Mouse (Mus musculus): ENCODE data around the gene Cxcl13. TPM values are rescaled to one million over a fixed set of nuclear protein-coding genes. Genes with fewer than 3 reads are reported as not detected.
"Not testable (repeated sequence)": the region's sequence is repeated elsewhere in the genome, so short reads cannot be mapped to it uniquely, and the experiment has no call there.

Cxcl13 gene
- polyA plus RNA-seq, 1 experiment from 2014 or later = 0.20 TPM

- H3K36me3 ChIP-seq = no peaks in the 10 kb centered on the region
- no peak overlapping the region for H3K4me3 ChIP-seq
- no peak overlapping the region for H3K27ac ChIP-seq
- DNase-seq (ENCODE audit: low spot score) = no peak
- H3K27me3 ChIP-seq (ENCODE audit: low read depth, poor library complexity, severe bottlenecking) = no peaks in the 10 kb centered on the region
- no peaks in the 10 kb centered on the region for H3K9me3 ChIP-seq (replicated peaks)
- H3K4me1 ChIP-seq = 0 out of 2 replicates have a peak, but pooled peaks cover 3% of the 10 kb centered on the region
- 75% methylated on average over 2 of the region's 2 CpGs for WGBS
These were observed 10.4 kb upstream of the Cxcl13 start for GRCm38 (mm10) chr5:95946344-95946743.

DNA sequence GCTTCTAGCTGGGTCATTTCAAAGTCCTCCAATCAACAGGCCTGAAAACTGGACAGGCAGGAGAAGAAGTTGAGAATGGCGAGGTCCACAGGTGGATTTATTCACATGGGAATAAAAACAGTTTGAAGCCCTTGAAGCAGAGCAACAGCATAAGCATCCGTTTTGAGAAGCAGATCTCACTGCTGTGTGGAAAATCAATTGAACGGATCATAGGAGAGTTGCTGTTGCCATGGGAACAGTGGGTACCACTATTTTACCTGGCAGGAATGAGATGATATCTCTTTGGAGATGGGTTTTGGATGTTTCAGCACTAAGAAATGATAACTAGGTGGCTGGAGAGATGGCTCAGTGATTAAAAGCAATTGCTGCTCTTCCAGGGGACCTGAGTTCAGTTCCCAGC, 8.1 kb upstream of the Cxcl13 start:
- DNase-seq (ENCODE audit: low spot score) = no peak
- Histone ChIP-seq H3K4me3 (no peak overlapping the region), H3K27me3 (ENCODE audit: low read depth, poor library complexity, severe bottlenecking) (no peaks in the 10 kb centered on the region), H3K4me1 (no peaks in the 10 kb centered on the region), H3K27ac (no peak overlapping the region), H3K9me3 (replicated peaks) (no peaks in the 10 kb centered on the region), H3K36me3 (no peaks in the 10 kb centered on the region)
- 84% methylated on average over 3 of the region's 3 CpGs for WGBS

DNA sequence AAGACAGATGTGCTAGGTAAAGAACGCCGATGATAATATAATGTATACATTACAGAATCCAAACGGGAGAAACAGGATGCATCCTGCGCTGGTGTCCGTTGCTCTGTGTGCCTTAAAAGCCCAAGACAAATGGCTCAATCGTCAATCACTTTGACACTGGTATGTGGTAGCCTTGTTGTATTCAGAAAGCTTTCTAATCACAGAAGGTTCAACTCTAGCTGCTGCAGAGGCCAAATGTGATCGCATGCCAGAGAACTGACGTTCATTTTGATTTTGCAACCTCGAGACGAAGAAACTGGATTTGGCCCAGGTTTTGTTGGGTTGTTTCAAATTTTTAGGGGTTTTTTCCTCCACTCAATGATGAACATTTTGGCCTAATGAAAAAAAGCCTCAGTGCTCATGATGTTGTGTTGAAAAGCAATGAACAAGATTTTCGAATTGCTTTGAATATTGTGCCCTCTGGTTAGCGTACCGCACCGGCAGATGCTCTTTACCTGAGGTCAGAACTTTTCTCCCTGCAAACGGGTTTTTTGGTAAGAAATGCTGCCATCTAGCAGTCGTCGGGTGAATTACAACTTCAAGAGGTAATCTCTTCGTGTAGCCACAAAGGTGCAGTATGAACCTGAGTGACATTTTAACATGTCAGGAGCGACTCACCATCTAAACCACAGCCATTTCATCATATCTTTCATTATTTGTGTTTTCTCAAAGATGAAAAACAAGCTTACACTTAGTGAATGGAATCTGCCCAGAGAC, 6.6 kb upstream of the Cxcl13 start:
- no peaks in the 10 kb centered on the region for H3K36me3 ChIP-seq

DNA sequence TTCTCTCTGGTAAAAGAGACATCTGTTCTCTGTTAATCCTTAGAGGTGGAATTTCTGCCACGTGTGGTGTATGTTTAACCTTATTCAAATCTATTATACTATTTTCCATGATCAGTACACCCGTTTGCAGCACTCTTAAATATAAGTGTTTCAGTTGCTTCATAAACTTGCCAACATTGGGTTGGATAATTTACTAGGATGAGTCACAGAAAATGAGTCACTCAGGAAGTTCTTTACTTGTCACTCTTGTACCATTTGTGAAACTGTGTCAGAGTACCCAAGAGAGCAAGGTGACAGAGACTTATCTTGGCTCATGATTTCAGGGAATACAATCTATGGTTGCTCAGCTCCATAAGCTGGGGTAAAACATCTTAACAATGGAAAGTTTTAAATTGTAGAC, 8.2 kb downstream of the Cxcl13 start:
- no peaks in the 10 kb centered on the region for H3K27me3 ChIP-seq (ENCODE audit: low read depth, poor library complexity, severe bottlenecking)
- H3K27ac ChIP-seq = no peak overlapping the region
- H3K9me3 ChIP-seq (replicated peaks) = no peaks in the 10 kb centered on the region
- no peaks in the 10 kb centered on the region for H3K36me3 ChIP-seq
- H3K4me3 ChIP-seq = no peak overlapping the region
- 66% methylated on average over 2 of the region's 2 CpGs for WGBS
- no peak for DNase-seq (ENCODE audit: low spot score)
- H3K4me1 ChIP-seq = no peaks in the 10 kb centered on the region

More for the DNA sequence above, 6.6 kb upstream of the Cxcl13 start:
- peak; percentile 65 for DNase-seq (ENCODE audit: low spot score)
- WGBS = 29% methylated on average over 19 of the region's 19 CpGs
- Histone ChIP-seq H3K4me3 (no peak overlapping the region), H3K27ac (no peak overlapping the region), H3K9me3 (replicated peaks) (no peaks in the 10 kb centered on the region), H3K27me3 (ENCODE audit: low read depth, poor library complexity, severe bottlenecking) (no peaks in the 10 kb centered on the region), H3K4me1 (no peaks in the 10 kb centered on the region)

DNA sequence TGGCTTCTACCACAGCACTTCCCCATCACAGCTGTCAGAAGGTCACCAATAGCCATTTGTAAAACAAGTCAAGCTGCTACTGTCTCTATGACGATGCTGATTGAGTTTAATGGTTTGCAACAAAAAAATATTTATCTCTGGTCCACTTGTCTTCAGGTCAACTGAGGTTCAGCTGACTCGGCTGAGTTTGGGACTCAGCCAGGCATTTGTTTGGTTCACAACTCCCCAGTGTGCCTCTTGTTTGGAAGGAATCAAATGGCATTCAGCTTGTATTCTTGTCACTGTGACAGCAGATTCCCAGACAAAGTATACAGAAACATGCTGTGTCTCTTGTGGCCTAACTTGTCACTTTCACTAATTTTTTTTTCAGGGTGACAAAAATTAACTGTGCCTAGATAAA, 9.9 kb downstream of the Cxcl13 start:
- DNase-seq (ENCODE audit: low spot score) = no peak
- Histone ChIP-seq H3K4me1 (no peaks in the 10 kb centered on the region), H3K27me3 (ENCODE audit: low read depth, poor library complexity, severe bottlenecking) (no peaks in the 10 kb centered on the region), H3K4me3 (no peak overlapping the region), H3K9me3 (replicated peaks) (no peaks in the 10 kb centered on the region), H3K36me3 (no peaks in the 10 kb centered on the region), H3K27ac (no peak overlapping the region)
- 74% methylated on average over 2 of the region's 2 CpGs for WGBS

DNA sequence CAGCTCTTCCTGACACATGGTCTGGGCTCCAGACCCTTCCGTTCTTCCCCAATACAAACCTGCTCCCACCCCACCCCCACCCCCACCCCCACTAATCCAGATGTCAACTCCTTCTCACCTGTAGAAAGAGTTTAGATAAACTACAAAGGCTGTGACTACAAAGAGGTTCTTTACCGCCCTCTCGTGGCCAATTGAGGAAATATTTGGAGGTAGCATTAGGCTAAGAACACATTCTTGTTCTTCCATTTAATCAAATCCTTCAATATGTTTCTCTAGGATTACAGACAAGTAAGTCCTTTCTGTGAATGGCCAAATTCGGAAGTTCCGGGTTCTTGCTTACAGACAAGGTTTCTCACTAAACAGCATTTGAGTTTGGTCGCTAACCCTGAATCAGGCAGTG, 14.1 kb downstream of the Cxcl13 start:
- 35% methylated on average over 6 of the region's 6 CpGs for WGBS
- H3K27ac ChIP-seq = no peak overlapping the region
- H3K27me3 ChIP-seq (ENCODE audit: low read depth, poor library complexity, severe bottlenecking) = peaks cover 4% of the 10 kb centered on the region; the same call in 1 of the 2 replicates
- no peaks in the 10 kb centered on the region for H3K4me1 ChIP-seq
- no peaks in the 10 kb centered on the region for H3K9me3 ChIP-seq (replicated peaks)
- peak; percentile 59 for DNase-seq (ENCODE audit: low spot score)
- no peaks in the 10 kb centered on the region for H3K36me3 ChIP-seq
- H3K4me3 ChIP-seq = no peak overlapping the region

- Histone ChIP-seq H3K27ac (no peak overlapping the region), H3K27me3 (ENCODE audit: low read depth, poor library complexity, severe bottlenecking) (peaks cover 4% of the 10 kb centered on the region; the same call in 1 of the 2 replicates), H3K36me3 (no peaks in the 10 kb centered on the region), H3K4me3 (no peak overlapping the region), H3K9me3 (replicated peaks) (no peaks in the 10 kb centered on the region), H3K4me1 (no peaks in the 10 kb centered on the region)
- no peak for DNase-seq (ENCODE audit: low spot score)
- WGBS = 87% methylated on average over 3 of the region's 3 CpGs
These were observed 15.5 kb downstream of the Cxcl13 start for GRCm38 (mm10) chr5:95972208-95972607.

DNA sequence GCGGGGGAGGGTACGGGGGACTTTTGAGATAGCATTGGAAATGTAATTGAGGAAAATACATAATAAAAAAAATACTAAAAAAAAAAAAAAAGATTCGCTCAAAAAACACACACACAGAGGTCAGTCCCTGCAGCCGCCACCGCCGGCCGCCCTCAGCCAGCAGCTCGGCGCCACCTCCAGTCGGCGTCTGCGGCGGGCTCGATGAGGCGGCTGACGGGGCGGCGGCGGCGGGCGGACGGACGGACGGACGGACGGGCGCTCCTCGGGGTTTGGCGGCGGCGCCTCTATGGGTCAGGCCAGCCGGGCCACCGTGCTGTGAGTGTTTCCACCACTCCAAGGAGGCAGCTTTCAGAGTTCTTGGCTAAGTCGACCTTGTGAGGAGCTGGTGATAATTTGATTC, 17.1 kb downstream of the Cxcl13 start:
- not testable (repeated sequence) for H3K27ac ChIP-seq; H3K27me3 ChIP-seq (ENCODE audit: low read depth, poor library complexity, severe bottlenecking); H3K9me3 ChIP-seq (replicated peaks); H3K4me1 ChIP-seq; H3K36me3 ChIP-seq
- DNase-seq (ENCODE audit: low spot score) = peak; percentile 36
- 43% methylated on average over 34 of the region's 34 CpGs for WGBS
- peak overlapping the region; percentile 30; the same call in 1 of the 2 replicates for H3K4me3 ChIP-seq

DNA sequence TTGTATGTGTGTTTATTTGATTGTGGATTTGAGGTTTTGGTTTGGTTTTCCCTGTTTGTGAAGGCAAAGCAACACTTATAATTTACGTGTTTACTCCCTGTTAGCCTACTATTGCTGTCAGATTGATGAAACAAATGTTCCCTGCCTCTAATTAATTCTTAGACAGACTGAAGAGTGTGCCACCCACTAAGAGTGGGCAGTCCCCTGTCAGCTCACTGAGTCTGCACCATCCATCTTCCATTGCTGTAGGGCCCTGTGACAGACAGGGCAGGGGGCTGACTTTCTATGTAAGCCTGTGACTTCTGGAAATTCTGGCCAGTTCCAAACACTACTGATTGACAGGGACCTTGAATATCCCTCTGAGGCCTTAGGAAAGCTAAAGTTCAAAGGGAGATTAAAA, 19.5 kb downstream of the Cxcl13 start:
- Histone ChIP-seq H3K4me3 (no peak overlapping the region), H3K9me3 (replicated peaks) (no peaks in the 10 kb centered on the region), H3K27me3 (ENCODE audit: low read depth, poor library complexity, severe bottlenecking) (peaks cover 4% of the 10 kb centered on the region; the same call in 1 of the 2 replicates), H3K36me3 (no peaks in the 10 kb centered on the region), H3K27ac (no peak overlapping the region), H3K4me1 (no peaks in the 10 kb centered on the region)
- WGBS = 88% methylated on average over 1 of the region's 1 CpGs
- no peak for DNase-seq (ENCODE audit: low spot score)

DNA sequence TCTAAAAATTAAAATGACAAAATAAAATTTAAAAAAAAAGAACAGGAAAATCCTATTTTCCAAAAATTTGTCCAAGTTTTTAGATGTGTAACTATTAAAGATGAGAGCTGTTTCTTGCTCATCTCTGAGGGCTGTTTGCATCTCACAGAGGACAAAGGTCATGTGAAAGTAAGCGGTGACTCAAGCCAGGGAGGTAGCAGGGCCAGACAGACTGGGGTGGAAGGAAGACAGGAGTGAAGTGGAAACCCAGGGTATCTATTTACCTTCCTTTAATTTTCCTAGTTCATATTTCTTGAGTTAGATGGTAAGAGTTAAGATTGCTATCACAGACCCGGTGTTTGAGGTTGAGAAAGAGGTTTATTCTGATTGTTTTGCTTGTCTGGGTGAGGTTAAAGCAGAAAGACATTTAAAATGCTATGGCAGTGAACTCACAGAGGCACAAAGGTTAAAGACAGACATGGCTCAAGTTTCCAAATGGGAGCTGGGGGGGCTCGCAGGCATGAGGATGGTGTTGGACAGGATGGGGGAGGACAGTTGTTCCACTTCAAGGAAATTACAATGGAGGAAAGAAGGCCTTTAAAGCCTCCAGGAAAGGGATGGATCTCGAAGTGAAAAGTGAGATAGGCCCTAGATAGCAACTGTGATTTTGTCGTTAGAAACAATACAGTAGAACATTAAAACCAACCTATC, 27.2 kb downstream of the Cxcl13 start:
- Histone ChIP-seq H3K4me3 (no peak overlapping the region), H3K36me3 (no peaks in the 10 kb centered on the region), H3K27ac (no peak overlapping the region), H3K9me3 (replicated peaks) (no peaks in the 10 kb centered on the region), H3K27me3 (ENCODE audit: low read depth, poor library complexity, severe bottlenecking) (no peaks in the 10 kb centered on the region), H3K4me1 (no peaks in the 10 kb centered on the region)
- 66% methylated on average over 5 of the region's 5 CpGs for WGBS
- no peak for DNase-seq (ENCODE audit: low spot score)

DNA sequence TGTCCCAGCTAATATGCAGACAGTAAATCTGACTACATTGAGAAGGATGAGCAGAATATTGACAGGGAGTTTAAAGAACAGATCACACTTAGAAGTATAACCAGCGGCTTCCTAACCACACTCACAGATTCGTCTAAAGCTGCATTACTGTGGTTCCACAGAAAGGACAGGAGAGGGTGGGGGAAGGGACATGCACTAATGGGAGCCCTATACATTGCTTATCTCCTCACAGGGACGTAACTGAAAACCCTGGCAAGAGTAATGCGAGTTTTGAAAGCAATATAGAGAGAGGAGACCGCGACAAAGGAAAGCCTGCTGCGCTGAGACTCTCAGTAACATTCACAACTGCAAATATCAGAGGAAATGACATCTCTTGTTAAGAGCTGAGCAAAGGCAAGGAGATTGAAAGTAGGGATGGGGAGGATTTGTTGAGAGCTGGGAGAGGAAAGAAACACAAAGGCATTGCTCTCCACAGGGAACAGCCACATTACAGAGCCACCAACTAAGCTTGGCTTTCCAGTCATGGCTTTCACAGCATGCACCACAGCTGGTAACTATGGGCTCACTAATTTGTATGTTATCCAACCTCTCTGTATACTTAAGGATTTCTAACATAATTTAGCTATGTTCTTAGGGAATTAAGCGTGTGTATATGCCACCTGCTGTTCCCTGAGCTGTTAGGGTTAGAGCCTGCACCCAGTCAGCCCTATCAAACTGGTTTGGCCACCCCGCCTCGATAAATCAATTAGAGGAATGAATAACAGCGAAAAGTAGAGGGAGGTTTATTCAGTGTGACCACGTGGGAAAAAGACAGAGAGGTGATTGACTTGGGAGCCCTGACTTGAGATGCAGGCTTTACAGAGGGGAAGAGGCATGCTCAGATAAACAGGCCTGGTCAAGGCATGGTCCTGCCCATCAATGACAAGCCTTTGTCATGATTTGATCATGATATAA, 34.9 kb downstream of the Cxcl13 start:
- no peaks in the 10 kb centered on the region for H3K36me3 ChIP-seq
- WGBS = 23% methylated on average over 12 of the region's 12 CpGs
- no peak overlapping the region for H3K27ac ChIP-seq
- no peak overlapping the region for H3K4me3 ChIP-seq
- no peaks in the 10 kb centered on the region for H3K4me1 ChIP-seq
- no peaks in the 10 kb centered on the region for H3K9me3 ChIP-seq (replicated peaks)
- DNase-seq (ENCODE audit: low spot score) = no peak
- H3K27me3 ChIP-seq (ENCODE audit: low read depth, poor library complexity, severe bottlenecking) = no peaks in the 10 kb centered on the region

- Histone ChIP-seq H3K4me3 (no peak overlapping the region), H3K4me1 (no peaks in the 10 kb centered on the region), H3K9me3 (replicated peaks) (no peaks in the 10 kb centered on the region), H3K27ac (no peak overlapping the region), H3K27me3 (ENCODE audit: low read depth, poor library complexity, severe bottlenecking) (no peaks in the 10 kb centered on the region), H3K36me3 (no peaks in the 10 kb centered on the region)
- DNase-seq (ENCODE audit: low spot score) = no peak
- WGBS = 87% methylated on average over 3 of the region's 3 CpGs
These were observed 40.5 kb downstream of the Cxcl13 start for GRCm38 (mm10) chr5:95997276-95997675.

DNA sequence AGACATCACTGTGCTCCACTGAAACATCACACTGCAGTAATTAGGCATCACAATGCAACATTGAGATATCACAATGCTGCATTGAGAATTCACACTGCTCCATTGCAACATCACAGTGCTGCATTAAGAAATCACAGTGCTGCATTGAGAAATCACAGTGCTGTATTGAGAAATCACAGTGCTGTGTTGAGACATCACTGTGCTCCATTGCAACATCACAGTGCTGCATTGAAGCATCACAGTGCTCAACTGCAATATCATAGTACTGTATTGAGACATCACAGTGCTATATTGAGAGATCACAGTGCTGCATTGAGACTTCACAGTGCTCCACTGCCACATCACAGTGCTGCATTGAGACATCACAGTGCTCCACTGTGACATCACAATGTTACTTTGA, 46.6 kb downstream of the Cxcl13 start:
- Histone ChIP-seq H3K9me3 (replicated peaks) (no peaks in the 10 kb centered on the region), H3K4me1 (no peaks in the 10 kb centered on the region), H3K27ac (no peak overlapping the region), H3K27me3 (ENCODE audit: low read depth, poor library complexity, severe bottlenecking) (no peaks in the 10 kb centered on the region), H3K4me3 (no peak overlapping the region), H3K36me3 (no peaks in the 10 kb centered on the region)
- DNase-seq (ENCODE audit: low spot score) = no peak

All from limb, embryonic 10.5 days (tissue).